Mouse (Mus musculus): ENCODE data around the gene Fyttd1.

DNA sequence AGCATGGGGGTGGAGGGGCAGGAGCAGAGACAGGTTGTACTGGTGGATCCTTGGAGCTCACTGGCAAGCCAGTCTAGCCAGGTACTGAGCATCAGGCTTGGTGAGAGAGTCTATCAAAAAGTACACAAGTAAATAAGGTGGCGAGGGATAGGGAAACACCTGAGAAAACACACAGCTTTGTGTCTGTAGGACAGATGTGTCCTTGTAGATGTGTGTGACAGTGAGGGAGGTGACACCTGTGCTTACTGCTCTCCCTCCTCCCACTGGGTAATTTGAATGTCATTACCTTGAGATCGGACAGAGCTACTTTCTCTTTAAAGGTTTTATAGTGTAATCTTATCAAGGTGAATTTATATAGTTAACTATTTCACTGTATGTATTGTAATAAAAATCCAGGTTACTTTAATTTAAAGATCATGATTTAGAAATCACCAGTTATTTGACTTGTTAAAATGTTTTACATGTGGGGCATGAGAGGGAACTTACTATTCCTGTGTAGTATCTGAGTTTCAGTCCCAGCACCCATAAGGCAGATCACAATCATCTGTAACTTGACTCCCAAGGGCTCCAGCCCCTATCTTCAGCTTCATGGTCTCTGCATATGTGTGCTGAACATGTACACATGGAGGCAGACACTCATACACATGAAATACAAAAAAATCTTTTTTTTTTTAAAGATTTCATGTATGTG lies 24.2 kb downstream of the Fyttd1 start:
- TF ChIP-seq CTCF (IDR thresholded peaks at IDR 0.05; ENCODE audit: low read depth) (no peak), EP300 (optimal IDR thresholded peaks at IDR 0.05) (no peak)

Data from stomach, postnatal 0 days (tissue).